Mouse (Mus musculus): Measurements from ENCODE around the gene Gcn1l1.

- no peak for TF ChIP-seq CTCF (IDR thresholded peaks at IDR 0.05; ENCODE audit: borderline replicate concordance, insufficient read depth, low read depth, low read length)
- no peak for TF ChIP-seq POLR2A (IDR thresholded peaks at IDR 0.05; ENCODE audit: borderline replicate concordance, insufficient read depth, low read length)
These were observed 84.6 kb downstream of the Gcn1l1 start for GRCm38 (mm10) chr5:115649699-115650098.
